Mouse (Mus musculus) spleen, adult 2 months (tissue): ENCODE results near the gene Ube2cbp. TPM values are rescaled to one million over a fixed set of nuclear protein-coding genes. Genes with fewer than 3 reads are reported as not detected.

ENCODE experiments used
- DNase-seq, 2 experiments: peaks; one replicate each; pipeline versions ENCODE4 v3.0.0 to v3.0.0-alpha.2; 2012 to 2021; ENCODE audit warnings: low spot score in 2 of 2, low read depth in 1 of 2
- H3K27ac ChIP-seq: fragments of 200-500 bp; 2 replicates; pipeline ENCODE4 v1.5.1; 2012; ENCODE audit warnings: low read length, inconsistent platforms; ENCODE audit not compliant: insufficient read depth
- H3K27me3 ChIP-seq: fragments of 200-500 bp; 2 replicates; pipeline ENCODE4 v1.6.1; 2012; ENCODE audit warnings: mild to moderate bottlenecking, moderate library complexity, low read length, inconsistent platforms; ENCODE audit not compliant: control insufficient read depth, insufficient read depth
- H3K36me3 ChIP-seq: fragments of 200-500 bp; 2 replicates; pipeline ENCODE4 v1.6.1; 2012; ENCODE audit warnings: mild to moderate bottlenecking, low read length, inconsistent platforms; ENCODE audit not compliant: control insufficient read depth, insufficient read depth
- H3K4me1 ChIP-seq: fragments of 200-500 bp; 2 replicates; pipeline ENCODE4 v1.6.1; 2011; ENCODE audit warnings: inconsistent platforms; ENCODE audit not compliant: control insufficient read depth, insufficient read depth, insufficient read length
- H3K4me3 ChIP-seq: fragments of 200-500 bp; 2 replicates; pipeline ENCODE4 v1.5.1; 2011; ENCODE audit warnings: mild to moderate bottlenecking, inconsistent platforms; ENCODE audit not compliant: insufficient read depth, insufficient read length; ENCODE audit errors: extremely low read depth
- CTCF ChIP-seq: fragments of 200-500 bp; IDR thresholded peaks from 2 replicates; pipeline ENCODE4 v1.5.1; 2011; ENCODE audit warnings: mild to moderate bottlenecking, inconsistent platforms; ENCODE audit not compliant: insufficient read depth, insufficient read length, insufficient replicate concordance; ENCODE audit errors: extremely low read depth
- POLR2A ChIP-seq: fragments of 200-500 bp; IDR thresholded peaks from 2 replicates; pipeline ENCODE4 v1.6.1; 2011; ENCODE audit warnings: low read depth, low read length, inconsistent platforms
- WGBS: fragments of 180-500 bp; shearing (Covaris S2); methylation state at CpG from one replicate; pipeline ENCODE4 v1.1.7; 2018; 5-methylcytosine and 5-hydroxymethylcytosine counted together
- polyA plus RNA-seq: library from polyadenylated mRNA; depleted of rRNA; stranded (reverse); fragments of >200 nt; gene quantifications from 2 replicates; pipeline ENCODE4 v1.2.3, GENCODE M21; 2012; rRNA removed

The Ube2cbp gene
- polyA plus RNA-seq, 1 experiment, result 1.0 TPM

GRCm38 (mm10) chr9:86281147-86281467 is 183.6 kb downstream of the Ube2cbp start:
- no peak for DNase-seq
- no peaks in the 10 kb centered on the region for H3K27me3 ChIP-seq
- no peaks in the 10 kb centered on the region for H3K4me1 ChIP-seq
- H3K36me3 ChIP-seq, result no peaks in the 10 kb centered on the region
- no peak overlapping the region for H3K27ac ChIP-seq
- no peak overlapping the region for H3K4me3 ChIP-seq
- WGBS, result 90% methylated on average over 4 of the region's 4 CpGs
- TF ChIP-seq POLR2A (no peak), CTCF (no peak)

- DNase-seq, result no peak
- H3K27me3 ChIP-seq, result no peaks in the 10 kb centered on the region
- H3K36me3 ChIP-seq, result no peaks in the 10 kb centered on the region
- no peaks in the 10 kb centered on the region for H3K4me1 ChIP-seq
- TF ChIP-seq CTCF (no peak), POLR2A (no peak)
- no peak overlapping the region for H3K4me3 ChIP-seq
- WGBS, result 92% methylated on average over 10 of the region's 10 CpGs
- H3K27ac ChIP-seq, result no peak overlapping the region
These were observed 184.1 kb downstream of the Ube2cbp start for GRCm38 (mm10) chr9:86280461-86281146.

GRCm38 (mm10) chr9:86269541-86269940 is 195.2 kb downstream of the Ube2cbp start:
- 83% methylated on average over 5 of the region's 5 CpGs for WGBS
- Histone ChIP-seq H3K27ac (no peak overlapping the region), H3K27me3 (no peaks in the 10 kb centered on the region), H3K36me3 (no peaks in the 10 kb centered on the region), H3K4me3 (no peak overlapping the region), H3K4me1 (no peaks in the 10 kb centered on the region)
- DNase-seq, result no peak
- TF ChIP-seq POLR2A (no peak), CTCF (no peak)

GRCm38 (mm10) chr9:86266658-86267057 is 198.1 kb downstream of the Ube2cbp start:
- Histone ChIP-seq H3K27ac (no peak overlapping the region), H3K4me3 (no peak overlapping the region), H3K27me3 (no peaks in the 10 kb centered on the region), H3K36me3 (no peaks in the 10 kb centered on the region), H3K4me1 (no peaks in the 10 kb centered on the region)
- TF ChIP-seq POLR2A (no peak), CTCF (no peak)
- no peak for DNase-seq
- WGBS, result 78% methylated on average over 2 of the region's 2 CpGs

Other genes with a start within 250 kb of the Ube2cbp start
- gene Dop1a, start 2.2 kb upstream of the Ube2cbp start, polyA plus RNA-seq, result 7.0 and 10.0 TPM in 2 replicates
- gene Pgm3, start 106.9 kb upstream of the Ube2cbp start, polyA plus RNA-seq, result 2.2 TPM in 2 replicates
- gene Rwdd2a, start 107.0 kb upstream of the Ube2cbp start, polyA plus RNA-seq, result 0.96 and 1.3 TPM in 2 replicates
- 1.4 and 2.0 TPM in 2 replicates for gene Me1, start 231.0 kb upstream of the Ube2cbp start, polyA plus RNA-seq